Mouse (Mus musculus) midbrain, embryonic 15.5 days (tissue): ENCODE data around the gene Olfr9. TPM values are rescaled to one million over a fixed set of nuclear protein-coding genes. Genes with fewer than 3 reads are reported as not detected.

Source experiments
- ATAC-seq: fragments of 200-750 bp; cut with Nextera tagmentation; replicated peaks from 2 replicates; pipeline ENCODE4 v1.8.0; 2017; ENCODE audit warnings: moderate TSS enrichment
- H3K27ac ChIP-seq: fragments of 300-500 bp; sonication (generic); 2 replicates; pipeline ENCODE4 v1.5.1; 2015; ENCODE audit warnings: mild to moderate bottlenecking, inconsistent platforms
- H3K27me3 ChIP-seq: fragments of 300-500 bp; sonication (generic); replicated peaks from 2 replicates; pipeline ENCODE4 v1.6.1; 2015; ENCODE audit warnings: inconsistent platforms
- H3K36me3 ChIP-seq: fragments of 300-500 bp; sonication (generic); replicated peaks from 2 replicates; pipeline ENCODE4 v1.6.1; 2015; ENCODE audit warnings: inconsistent platforms
- H3K4me1 ChIP-seq: fragments of 300-500 bp; sonication (generic); 2 replicates; pipeline ENCODE4 v1.6.1; 2015; ENCODE audit warnings: inconsistent platforms
- H3K4me2 ChIP-seq: fragments of 300-500 bp; sonication (generic); 2 replicates; pipeline ENCODE4 v1.6.1; 2015; ENCODE audit warnings: inconsistent platforms, mild to moderate bottlenecking, moderate library complexity
- H3K4me3 ChIP-seq: fragments of 300-500 bp; sonication (generic); 2 replicates; pipeline ENCODE4 v1.5.1; 2015; ENCODE audit warnings: mild to moderate bottlenecking, inconsistent platforms
- H3K9ac ChIP-seq: fragments of 300-500 bp; sonication (generic); 2 replicates; pipeline ENCODE4 v1.6.1; 2015; ENCODE audit warnings: mild to moderate bottlenecking, inconsistent platforms
- H3K9me3 ChIP-seq: fragments of 300-500 bp; sonication (generic); 2 replicates; pipeline ENCODE4 v1.6.1; 2016; ENCODE audit warnings: inconsistent platforms
- WGBS: fragments of 180-500 bp; shearing (Covaris S2); methylation state at CpG from one replicate; pipeline ENCODE4 v1.1.7; 2015; ENCODE audit warnings: mixed read lengths; 5-methylcytosine and 5-hydroxymethylcytosine counted together
- polyA plus RNA-seq: library from polyadenylated mRNA; unstranded; fragments of >200 nt; fragmentation: Nextera tagmentation; extraction: Ambion mirVana; gene quantifications from 2 replicates; pipeline ENCODE4 v1.2.1, GENCODE M21; 2015

Olfr9 gene
- polyA plus RNA-seq, 1 experiment from 2014 or later, result not detected

DNA sequence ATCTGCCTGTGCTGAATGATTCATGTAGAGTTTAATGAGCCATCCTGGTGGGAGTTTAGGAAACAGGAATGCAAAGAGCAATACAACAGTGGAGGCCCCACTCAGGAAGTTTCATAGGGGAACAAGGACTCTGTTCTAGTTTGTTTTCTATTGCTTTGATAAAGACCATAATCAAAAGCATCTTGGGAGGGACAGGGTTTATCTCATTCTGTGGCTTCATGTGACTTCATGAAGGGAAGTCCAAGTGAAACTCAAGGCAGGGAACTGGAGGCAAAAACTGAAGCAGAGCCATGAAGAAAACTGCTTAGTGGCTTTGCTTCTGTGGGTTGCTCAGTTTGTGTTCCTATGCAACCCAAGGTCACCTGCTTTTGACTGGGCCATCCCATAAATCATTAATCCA lies 25.2 kb downstream of the Olfr9 start:
- no peak for ATAC-seq
- Histone ChIP-seq H3K4me1 (no peaks in the 10 kb centered on the region), H3K27me3 (no peaks in the 10 kb centered on the region), H3K4me3 (no peak overlapping the region), H3K9ac (no peak overlapping the region), H3K4me2 (no peak overlapping the region), H3K9me3 (no peaks in the 10 kb centered on the region), H3K27ac (no peak overlapping the region), H3K36me3 (no peaks in the 10 kb centered on the region)

DNA sequence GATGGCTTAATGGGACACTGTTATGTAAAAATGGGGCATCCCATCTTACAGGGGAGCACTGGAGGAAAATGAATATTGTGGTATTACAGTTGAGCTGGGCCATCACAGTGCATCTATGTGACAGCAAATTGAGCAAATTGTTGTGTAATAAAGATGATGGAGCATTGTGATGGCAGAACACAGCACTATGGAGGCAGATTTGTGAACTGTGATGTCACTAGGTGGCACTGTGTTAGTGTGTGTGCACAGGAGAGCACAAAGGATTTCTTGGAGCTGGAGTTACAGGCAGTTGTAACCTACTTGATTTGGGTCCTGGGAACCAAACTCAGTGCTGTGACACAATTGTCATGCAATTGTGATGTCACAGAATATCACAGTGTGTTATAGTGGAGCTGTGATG lies 34.1 kb downstream of the Olfr9 start:
- H3K27me3 ChIP-seq, result no peaks in the 10 kb centered on the region
- no peaks in the 10 kb centered on the region for H3K4me1 ChIP-seq
- no peak overlapping the region for H3K9ac ChIP-seq
- no peaks in the 10 kb centered on the region for H3K9me3 ChIP-seq
- no peaks in the 10 kb centered on the region for H3K36me3 ChIP-seq
- no peak overlapping the region for H3K4me2 ChIP-seq
- no peak for ATAC-seq
- no peak overlapping the region for H3K27ac ChIP-seq
- no peak overlapping the region for H3K4me3 ChIP-seq

DNA sequence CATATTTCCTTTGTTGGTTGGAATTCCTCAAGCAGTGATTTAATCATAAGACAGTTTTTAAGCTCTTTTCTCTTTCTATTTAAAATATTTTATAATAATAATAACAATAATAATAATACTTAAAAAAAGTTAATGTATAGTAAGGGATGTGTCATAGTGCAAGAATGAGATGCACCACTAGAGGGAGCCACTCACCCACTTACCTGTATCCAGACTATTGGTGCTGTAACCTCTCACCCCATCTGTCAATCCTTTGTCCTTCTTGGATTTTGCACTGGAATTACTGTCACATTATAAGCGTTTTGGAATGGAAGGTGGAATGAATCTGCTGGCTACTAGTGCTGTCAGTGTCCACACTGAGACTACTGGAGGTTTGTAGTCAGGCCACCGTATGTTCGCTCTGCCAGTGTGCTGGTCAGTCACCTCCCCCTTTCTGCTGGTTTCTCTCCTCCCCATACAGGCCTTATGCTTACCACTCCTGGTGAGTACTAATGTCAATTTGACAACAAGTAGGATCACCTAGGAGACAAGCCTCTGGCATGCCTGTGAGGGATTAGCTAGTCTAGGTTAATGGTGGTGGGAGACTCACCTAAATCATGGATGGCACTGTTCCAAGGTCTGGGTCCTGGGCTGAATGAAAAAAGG lies 36.9 kb downstream of the Olfr9 start:
- ATAC-seq, result peak; percentile 85
- H3K36me3 ChIP-seq, result no peaks in the 10 kb centered on the region
- H3K4me1 ChIP-seq, result no peaks in the 10 kb centered on the region
- no peak overlapping the region for H3K27ac ChIP-seq
- no peak overlapping the region for H3K4me2 ChIP-seq
- 60% methylated on average over 3 of the region's 3 CpGs for WGBS
- no peaks in the 10 kb centered on the region for H3K27me3 ChIP-seq
- no peak overlapping the region for H3K9ac ChIP-seq
- no peaks in the 10 kb centered on the region for H3K9me3 ChIP-seq
- H3K4me3 ChIP-seq, result no peak overlapping the region

DNA sequence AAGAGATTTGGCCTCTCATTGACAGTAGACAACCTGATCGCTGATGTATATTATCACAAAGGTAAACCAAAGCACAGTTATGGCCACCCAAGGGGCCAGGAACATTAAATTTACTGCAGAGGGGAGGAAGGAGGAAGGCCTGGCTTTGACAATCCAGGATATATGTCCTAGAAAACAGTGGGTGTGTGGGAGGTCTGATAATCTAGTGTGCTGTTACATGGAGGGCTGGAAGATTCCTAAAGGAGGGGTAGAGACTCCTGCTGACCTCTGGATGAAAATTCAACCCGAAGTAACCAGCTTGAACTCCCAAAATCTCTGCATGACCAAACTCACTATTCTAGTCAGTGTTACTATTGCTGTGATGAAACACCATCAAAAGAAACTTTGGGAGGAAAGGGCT lies 39.1 kb downstream of the Olfr9 start:
- no peak for ATAC-seq
- no peaks in the 10 kb centered on the region for H3K36me3 ChIP-seq
- no peaks in the 10 kb centered on the region for H3K27me3 ChIP-seq
- H3K4me1 ChIP-seq, result no peaks in the 10 kb centered on the region
- no peak overlapping the region for H3K27ac ChIP-seq
- no peak overlapping the region for H3K4me2 ChIP-seq
- H3K9ac ChIP-seq, result no peak overlapping the region
- H3K4me3 ChIP-seq, result no peak overlapping the region
- H3K9me3 ChIP-seq, result no peaks in the 10 kb centered on the region
- WGBS, result 86% methylated on average over 2 of the region's 2 CpGs

DNA sequence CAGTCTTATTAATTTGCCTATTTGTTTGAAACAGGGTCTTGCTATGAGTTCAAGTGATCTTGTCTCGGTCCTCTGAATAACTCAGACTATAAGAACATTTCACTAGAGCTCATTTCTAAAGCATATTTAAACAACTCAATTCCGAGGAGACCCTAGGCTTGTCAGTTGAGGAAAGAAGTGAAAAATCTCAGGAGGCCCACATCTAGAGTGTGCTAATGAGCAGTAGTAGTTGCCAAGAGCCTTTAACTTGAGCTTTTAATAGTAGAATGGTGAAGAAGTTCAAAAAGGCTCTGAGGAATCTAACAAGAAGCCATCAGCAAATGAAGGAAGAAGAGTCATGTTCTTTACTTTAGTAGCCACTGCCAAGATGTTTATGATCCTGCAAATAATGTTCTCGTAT lies 50.6 kb downstream of the Olfr9 start, which contains the start of gene Olfr764-ps1:
Gene Olfr764-ps1 (minus strand): TSS at position 101 of the 400 bp plus-strand sequence.
- Histone ChIP-seq H3K27me3 (no peaks in the 10 kb centered on the region), H3K9me3 (no peaks in the 10 kb centered on the region), H3K9ac (no peak within 1 kb of the TSS), H3K36me3 (no peaks in the 10 kb centered on the region), H3K4me2 (no peak within 1 kb of the TSS), H3K4me3 (no peak within 1 kb of the TSS), H3K27ac (no peak within 1 kb of the TSS), H3K4me1 (no peaks in the 10 kb centered on the region)
- WGBS, result 80% methylated on average over 3 of the region's 3 CpGs
- ATAC-seq, result no peak

Other genes starting within 250 kb of the Olfr9 start
- gene Dgka, start 244.6 kb upstream of the Olfr9 start, polyA plus RNA-seq, result 7.6 and 7.8 TPM in 2 replicates
- 45.8 and 47.6 TPM in 2 replicates for gene Pym1, start 241.5 kb upstream of the Olfr9 start, polyA plus RNA-seq
- 0.58 and 0.79 TPM in 2 replicates for gene Mmp19, start 198.5 kb upstream of the Olfr9 start, polyA plus RNA-seq
- 59.4 and 60.8 TPM in 2 replicates for gene Dnajc14, start 185.4 kb upstream of the Olfr9 start, polyA plus RNA-seq
- 16.0 and 17.6 TPM in 2 replicates for gene Tmem198b, start 185.1 kb upstream of the Olfr9 start, polyA plus RNA-seq
- gene Sarnp, start 172.1 kb upstream of the Olfr9 start, polyA plus RNA-seq, result 145 and 155 TPM in 2 replicates
- 21.9 and 22.7 TPM in 2 replicates for gene Ormdl2, start 167.8 kb upstream of the Olfr9 start, polyA plus RNA-seq
- 10.3 and 10.9 TPM in 2 replicates for gene Gdf11, start 97.7 kb upstream of the Olfr9 start, polyA plus RNA-seq
- 154 and 184 TPM in 2 replicates for gene Cd63, start 88.4 kb upstream of the Olfr9 start, polyA plus RNA-seq
- gene Rdh5, start 66.5 kb upstream of the Olfr9 start, polyA plus RNA-seq, result 12.9 and 15.4 TPM in 2 replicates
- gene Bloc1s1, start 65.4 kb upstream of the Olfr9 start, polyA plus RNA-seq, result 259 and 262 TPM in 2 replicates
- gene Itga7, start 55.6 kb upstream of the Olfr9 start, polyA plus RNA-seq, result 5.1 and 5.5 TPM in 2 replicates
- gene Mettl7b, start 28.4 kb upstream of the Olfr9 start, polyA plus RNA-seq, result not detected in 2 replicates
- not detected in 2 replicates for gene Olfr763, start 21.4 kb downstream of the Olfr9 start, polyA plus RNA-seq
- gene Olfr764-ps1, start 50.5 kb downstream of the Olfr9 start, polyA plus RNA-seq, result not detected in 2 replicates
- not detected in 2 replicates for gene Olfr765, start 60.6 kb downstream of the Olfr9 start, polyA plus RNA-seq
- gene Olfr766-ps1, start 79.5 kb downstream of the Olfr9 start, polyA plus RNA-seq, result not detected in 2 replicates
- gene Olfr767, start 93.5 kb downstream of the Olfr9 start, polyA plus RNA-seq, result not detected in 2 replicates
- not detected in 2 replicates for gene Olfr768, start 109.9 kb downstream of the Olfr9 start, polyA plus RNA-seq
- gene Olfr769, start 128.4 kb downstream of the Olfr9 start, polyA plus RNA-seq, result not detected in 2 replicates
- not detected in 2 replicates for gene Olfr770, start 149.6 kb downstream of the Olfr9 start, polyA plus RNA-seq
- not detected in 2 replicates for gene Olfr771, start 175.3 kb downstream of the Olfr9 start, polyA plus RNA-seq
- not detected in 2 replicates for gene Olfr772, start 188.5 kb downstream of the Olfr9 start, polyA plus RNA-seq
- not detected in 2 replicates for gene Olfr773, start 198.0 kb downstream of the Olfr9 start, polyA plus RNA-seq
- not detected in 2 replicates for gene Olfr774, start 246.8 kb downstream of the Olfr9 start, polyA plus RNA-seq